Mouse (Mus musculus): ENCODE data around the gene Plekha1.

- TF ChIP-seq POLR2A (IDR thresholded peaks at IDR 0.05; ENCODE audit: borderline replicate concordance, low read depth, low read length) (no peak), CTCF (IDR thresholded peaks at IDR 0.05; ENCODE audit: low read depth, low read length) (no peak)
Observed at GRCm38 (mm10) chr7:130834299-130834698, 31.3 kb upstream of the Plekha1 start.
